ENCODE assay signal across 15 mouse cellular contexts in genomic region chr9:52277954-52278700, GRCm38 (mm10).
DNase-seq lines count a peak whose midpoint lies in the region; ATAC-seq and TF ChIP-seq lines count a peak whose summit lies in the region.
"Had no signal": no experiment of that assay in that cellular context is flagged by ENCODE, and none has a peak within 500 bp of the region (broad histone marks: within the 10 kb centered on the region; RNA-seq: fewer than 3 reads in every experiment).

No protein-coding gene starts in this region.

- no peak for TF ChIP-seq POLR2A in thymus, adult 2 months (IDR thresholded peaks at IDR 0.05; ENCODE audit: control insufficient read depth, extremely low read depth, insufficient read depth, low read length, poor library complexity)

- H3K9me3 ChIP-seq in neural tube, embryonic 11.5 days (ENCODE audit: control insufficient read depth, low read length): no peaks in the 10 kb centered on the region
- no peaks in the 10 kb centered on the region for H3K9me3 ChIP-seq in hindbrain, embryonic 12.5 days (replicated peaks)
- no peaks in the 10 kb centered on the region for H3K9me3 ChIP-seq in neural tube, embryonic 14.5 days (ENCODE audit: control insufficient read depth, low read length)
- H3K9me3 ChIP-seq: embryonic facial prominence, embryonic 15.5 days; heart, embryonic 13.5 days; liver, embryonic 13.5 days had no signal

- H3K27ac ChIP-seq in neural tube, embryonic 11.5 days (ENCODE audit: low read depth, low read length): peak overlapping the region; percentile 40; the same call in 1 of the 2 replicates
- peak overlapping the region; percentile 83 for H3K27ac ChIP-seq in hindbrain, embryonic 12.5 days
- H3K27ac ChIP-seq in neural tube, embryonic 14.5 days (ENCODE audit: low read depth, low read length): no peak overlapping the region
- no peak overlapping the region for H3K27ac ChIP-seq in thymus, adult 2 months (ENCODE audit: control insufficient read depth, insufficient read depth, low read length)
- H3K27ac ChIP-seq: embryonic facial prominence, embryonic 15.5 days; gastrocnemius, adult 2 months; heart, embryonic 13.5 days; left cerebral cortex, adult 2 months; liver, embryonic 13.5 days; macrophage had no signal

- no peak overlapping the region for H3K4me2 ChIP-seq in neural tube, embryonic 11.5 days (ENCODE audit: low read depth)
- H3K4me2 ChIP-seq in hindbrain, embryonic 12.5 days (replicated peaks): peak overlapping the region; percentile 22; the same call in 1 of the 2 replicates
- no peak overlapping the region for H3K4me2 ChIP-seq in neural tube, embryonic 14.5 days (ENCODE audit: low read depth, low read length)
- H3K4me2 ChIP-seq: embryonic facial prominence, embryonic 15.5 days; heart, embryonic 13.5 days; liver, embryonic 13.5 days had no signal

- H3K27me3 ChIP-seq in neural tube, embryonic 11.5 days (ENCODE audit: control insufficient read depth, insufficient read depth, low read length): no peaks in the 10 kb centered on the region
- H3K27me3 ChIP-seq in hindbrain, embryonic 12.5 days: no peaks in the 10 kb centered on the region
- H3K27me3 ChIP-seq in neural tube, embryonic 14.5 days (ENCODE audit: control insufficient read depth, insufficient read depth, low read length): no peaks in the 10 kb centered on the region
- no peaks in the 10 kb centered on the region for H3K27me3 ChIP-seq in thymus, adult 2 months (ENCODE audit: control insufficient read depth, insufficient read depth, low read length)
- H3K27me3 ChIP-seq: embryonic facial prominence, embryonic 15.5 days; heart, embryonic 13.5 days; liver, embryonic 13.5 days had no signal

- H3K4me1 ChIP-seq in neural tube, embryonic 11.5 days (ENCODE audit: control insufficient read depth, insufficient read depth, low read length): peaks cover 3% of the 10 kb centered on the region; the same call in 1 of the 2 replicates
- H3K4me1 ChIP-seq in hindbrain, embryonic 12.5 days: peaks cover 18% of the 10 kb centered on the region
- H3K4me1 ChIP-seq in neural tube, embryonic 14.5 days (ENCODE audit: control insufficient read depth, insufficient read depth, low read length): peaks cover 4% of the 10 kb centered on the region; the same call in 1 of the 2 replicates
- H3K4me1 ChIP-seq in thymus, adult 2 months (replicated peaks; ENCODE audit: control insufficient read depth, insufficient read depth, low read length): no peaks in the 10 kb centered on the region
- H3K4me1 ChIP-seq: embryonic facial prominence, embryonic 15.5 days; liver, embryonic 13.5 days had no signal

- ATAC-seq in neural tube, embryonic 11.5 days (ENCODE audit: insufficient read depth, low FRiP score, low TSS enrichment): peak; percentile 67; the same call in 1 of the 2 replicates
- ATAC-seq in hindbrain, embryonic 12.5 days (ENCODE audit: low FRiP score): peak; percentile 77
- 0 out of 2 replicates have a peak, but pooled peaks have one; percentile 66 for ATAC-seq in neural tube, embryonic 14.5 days (ENCODE audit: low read depth)

- 39% methylated on average over 14 of the region's 14 CpGs for WGBS in neural tube, embryonic 11.5 days
- 23% methylated on average over 14 of the region's 14 CpGs for WGBS in hindbrain, embryonic 12.5 days
- 13% methylated on average over 14 of the region's 14 CpGs for WGBS in neural tube, embryonic 14.5 days
- 90% methylated on average over 14 of the region's 14 CpGs for WGBS in thymus, adult 2 months

- H3K9ac ChIP-seq in neural tube, embryonic 11.5 days (ENCODE audit: low read length): no peak overlapping the region
- no peak overlapping the region for H3K9ac ChIP-seq in hindbrain, embryonic 12.5 days
- no peak overlapping the region for H3K9ac ChIP-seq in neural tube, embryonic 14.5 days (replicated peaks; ENCODE audit: low read depth, low read length)
- H3K9ac ChIP-seq: embryonic facial prominence, embryonic 15.5 days; heart, embryonic 13.5 days; liver, embryonic 13.5 days had no signal

- no peak overlapping the region for H3K4me3 ChIP-seq in neural tube, embryonic 11.5 days (ENCODE audit: low read depth, low read length)
- no peak overlapping the region for H3K4me3 ChIP-seq in hindbrain, embryonic 12.5 days
- no peak overlapping the region for H3K4me3 ChIP-seq in neural tube, embryonic 14.5 days (ENCODE audit: low read depth, low read length)
- no peak overlapping the region for H3K4me3 ChIP-seq in thymus, adult 2 months (ENCODE audit: control insufficient read depth, insufficient read depth, low read length)
- H3K4me3 ChIP-seq: embryonic facial prominence, embryonic 15.5 days; gastrocnemius, adult 2 months; heart, embryonic 13.5 days; left cerebral cortex, adult 2 months; liver, embryonic 13.5 days had no signal

- no peaks in the 10 kb centered on the region for H3K36me3 ChIP-seq in neural tube, embryonic 11.5 days (ENCODE audit: control insufficient read depth, insufficient read depth, low read length)
- H3K36me3 ChIP-seq in hindbrain, embryonic 12.5 days: no peaks in the 10 kb centered on the region
- no peaks in the 10 kb centered on the region for H3K36me3 ChIP-seq in neural tube, embryonic 14.5 days (ENCODE audit: control insufficient read depth, insufficient read depth, low read length)
- no peaks in the 10 kb centered on the region for H3K36me3 ChIP-seq in thymus, adult 2 months (ENCODE audit: control insufficient read depth, insufficient read depth, low read length)
- H3K36me3 ChIP-seq: embryonic facial prominence, embryonic 15.5 days; heart, embryonic 13.5 days; liver, embryonic 13.5 days had no signal

- no peak for TF ChIP-seq CTCF in thymus, adult 2 months (IDR thresholded peaks at IDR 0.05; ENCODE audit: borderline replicate concordance, control insufficient read depth, extremely low read depth, insufficient read depth, low read length, poor library complexity)

- peak; percentile 51 for DNase-seq in neural tube, embryonic 11.5 days (ENCODE audit: low spot score)
- no peak for DNase-seq in neural tube, embryonic 10.5 days (ENCODE audit: extremely low spot score, low spot score)
- peak; percentile 51 for DNase-seq in embryo, embryonic 11 days
- no peak for DNase-seq in liver
- no peak for DNase-seq in cerebellum, adult 8-10 months
- DNase-seq in thymus, adult 2 months: no peak
- DNase-seq: gastrocnemius, adult 2 months; kidney, adult 8-10 months; liver, embryonic 13.5 days had no signal

Comparison
In these comparisons a context has a peak if more than half of its experiments do, and no peak if none do; other contexts are left out.
1. DNase-seq: peak in neural tube, embryonic 11.5 days (single experiment) and embryo, embryonic 11 days (single experiment); none in neural tube, embryonic 10.5 days (single experiment), liver (single experiment), cerebellum, adult 8-10 months (single experiment) and thymus, adult 2 months (single experiment).
2. H3K27ac ChIP-seq: peak in neural tube, embryonic 11.5 days (single experiment) and hindbrain, embryonic 12.5 days (single experiment); none in neural tube, embryonic 14.5 days (single experiment) and thymus, adult 2 months (single experiment).
3. Peak in every context shown above with its lines, with median percentiles within 50 percentile points of each other: ATAC-seq.